Mouse (Mus musculus) urinary bladder, adult 18-20 months (tissue): ENCODE measurements around the gene Cdyl2.

ENCODE experiments used
- DNase-seq, 2 experiments: peaks; one replicate each; pipeline ENCODE4 v3.0.0; 2022; ENCODE audit warnings: low spot score in 2 of 2, mixed read lengths in 2 of 2

Cdyl2 gene

GRCm38 (mm10) chr8:116538763-116539162 lies 194.0 kb downstream of the Cdyl2 start:
- DNase-seq = no peak

GRCm38 (mm10) chr8:116536786-116537185 lies 196.0 kb downstream of the Cdyl2 start:
- DNase-seq = no peak

GRCm38 (mm10) chr8:116533081-116533480 lies 199.7 kb downstream of the Cdyl2 start:
- no peak for DNase-seq

- no peak for DNase-seq
These were observed 204.1 kb downstream of the Cdyl2 start for GRCm38 (mm10) chr8:116528736-116529135.

GRCm38 (mm10) chr8:116524915-116525314 lies 207.9 kb downstream of the Cdyl2 start:
- DNase-seq = no peak
